Mouse (Mus musculus): ENCODE measurements at regions not wholly inside any gene's neighbourhood (a gene's known extent, or its start where the extent isn't known, plus 50 kb on each side); places are given as distances from the start of the nearest gene placed in this dataset.

- TF ChIP-seq CTCF (IDR thresholded peaks at IDR 0.05; ENCODE audit: low read depth), result peak; percentile 22; the same call in 1 of the 2 replicates
- TF ChIP-seq EP300 (IDR thresholded peaks at IDR 0.05; ENCODE audit: low read depth), result no peak
Measured at GRCm38 (mm10) chr8:8985395-8985794, 295.1 kb upstream of the Arglu1 start.
